Mouse (Mus musculus): ENCODE measurements at regions not wholly inside any gene's neighbourhood (a gene's known extent, or its start where the extent isn't known, plus 50 kb on each side); places are given as distances from the start of the nearest gene placed in this dataset.
A peak's percentile ranks its signal among the peaks of the same experiment; 100 is the strongest.
"Not testable (repeated sequence)": the region's sequence is repeated elsewhere in the genome, so short reads cannot be mapped to it uniquely, and the experiment has no call there.

DNA sequence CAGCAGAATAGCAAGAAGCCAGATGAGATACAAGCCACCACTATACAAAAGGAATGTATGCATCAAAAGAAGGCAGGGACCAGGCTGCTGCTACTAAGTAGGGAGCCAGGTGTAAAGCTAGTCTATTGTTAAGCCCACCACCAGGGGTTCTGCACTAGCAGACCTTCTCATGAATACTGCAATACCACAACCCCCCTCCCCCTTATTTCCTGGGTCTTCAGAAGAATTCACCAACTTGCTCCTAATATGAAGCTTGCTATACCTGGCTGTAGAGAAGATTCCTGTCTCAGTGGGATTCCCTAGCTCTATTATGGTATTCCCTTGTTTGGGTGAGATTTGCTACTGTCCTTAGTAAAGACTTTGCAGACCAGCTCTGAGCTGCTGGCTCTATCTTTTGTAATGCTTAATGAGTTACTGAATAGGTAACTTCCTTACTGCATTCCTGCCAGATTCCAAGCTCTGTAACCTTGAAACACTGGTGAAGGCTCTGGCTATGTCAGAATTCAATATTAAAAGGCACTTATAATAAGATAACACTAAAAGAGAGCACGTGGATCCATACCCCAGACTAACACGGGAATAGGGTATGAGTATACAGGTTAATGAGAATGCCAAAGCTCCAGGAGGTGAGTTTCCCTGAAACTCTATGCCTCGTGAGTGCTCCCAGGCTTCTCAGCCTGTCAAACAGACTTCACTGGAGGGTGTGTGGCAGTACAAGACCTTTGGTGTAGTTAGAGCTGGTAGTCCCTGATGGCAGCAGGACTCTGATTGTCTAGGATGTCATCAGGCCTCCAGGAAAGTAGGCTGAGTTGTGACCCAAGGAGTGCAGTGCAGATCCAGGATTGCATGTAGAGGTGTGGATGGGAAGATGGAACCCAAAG lies 455.5 kb downstream of the Plxdc2 start:
- DNase-seq (ENCODE audit: low spot score); intact Hi-C loops (cut with DNase I): not testable (repeated sequence)

DNA sequence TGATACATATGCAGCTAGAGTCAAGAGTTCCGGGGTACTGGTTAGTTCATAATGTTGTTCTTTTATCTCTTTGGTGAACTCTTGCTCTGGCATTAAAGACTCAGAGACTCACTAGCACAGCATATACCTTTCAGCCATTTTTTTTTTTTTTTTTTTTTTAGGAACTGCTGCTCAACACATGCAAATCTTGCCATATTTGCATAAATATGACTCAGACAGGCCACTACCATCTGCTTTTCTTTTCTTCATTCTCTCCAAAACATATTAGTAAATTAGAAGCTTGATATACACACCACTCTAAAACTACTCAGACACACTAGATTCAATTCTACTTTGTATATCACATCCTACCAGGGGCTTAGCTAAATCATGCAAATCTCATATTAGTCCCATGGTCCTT lies 464.3 kb downstream of the Plxdc2 start:
- intact Hi-C loops (cut with DNase I), result no loop called here
- DNase-seq (ENCODE audit: low spot score), result no peak

DNA sequence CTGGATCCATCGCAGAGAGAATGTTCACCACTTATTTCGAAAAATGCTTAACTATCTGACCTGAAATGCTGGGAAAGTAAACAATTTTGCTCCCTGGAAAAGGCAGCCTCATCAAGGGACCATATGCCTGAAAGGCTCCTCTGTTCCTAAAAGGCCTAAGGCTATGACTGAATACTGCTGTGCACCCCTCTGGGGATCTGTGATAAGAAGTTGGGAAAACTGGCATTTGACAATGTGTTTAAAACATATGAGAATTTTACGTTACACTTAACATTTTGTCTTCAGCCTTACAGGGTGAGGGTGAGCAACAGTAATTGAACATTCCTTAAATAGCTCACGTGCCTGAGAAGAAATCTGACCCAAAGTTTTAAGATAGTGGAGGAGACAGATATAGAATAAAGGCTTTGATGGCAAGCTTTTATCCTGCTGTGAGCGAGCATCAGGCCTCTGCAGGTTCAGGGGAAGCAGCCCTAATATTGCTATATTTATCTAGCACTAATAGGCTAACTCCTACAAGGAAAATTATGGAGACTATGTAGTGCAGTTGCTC lies 468.7 kb downstream of the Plxdc2 start:
- intact Hi-C loops (cut with DNase I), result no loop called here
- DNase-seq (ENCODE audit: low spot score), result no peak

DNA sequence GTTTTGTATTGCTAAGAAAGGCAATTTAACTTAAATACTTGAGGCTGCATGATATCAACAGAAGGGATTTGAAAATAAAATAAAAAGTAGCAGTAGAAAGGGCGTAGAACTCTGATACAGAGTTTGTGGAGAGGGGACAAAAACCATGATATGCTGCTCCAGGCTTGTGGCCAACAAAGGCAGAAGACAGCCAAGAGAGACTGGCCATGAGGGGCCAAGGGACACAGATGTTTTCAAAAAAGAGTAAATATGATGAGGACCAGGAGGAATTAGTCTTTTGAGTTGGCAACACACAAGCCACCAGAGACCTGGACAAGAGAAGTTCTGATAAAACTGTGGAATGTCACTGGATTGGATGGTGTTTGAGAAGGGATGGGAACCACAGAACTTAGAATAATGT lies 471.2 kb downstream of the Plxdc2 start:
- intact Hi-C loops (cut with DNase I), result no loop called here
- DNase-seq (ENCODE audit: low spot score), result peak; percentile 29

DNA sequence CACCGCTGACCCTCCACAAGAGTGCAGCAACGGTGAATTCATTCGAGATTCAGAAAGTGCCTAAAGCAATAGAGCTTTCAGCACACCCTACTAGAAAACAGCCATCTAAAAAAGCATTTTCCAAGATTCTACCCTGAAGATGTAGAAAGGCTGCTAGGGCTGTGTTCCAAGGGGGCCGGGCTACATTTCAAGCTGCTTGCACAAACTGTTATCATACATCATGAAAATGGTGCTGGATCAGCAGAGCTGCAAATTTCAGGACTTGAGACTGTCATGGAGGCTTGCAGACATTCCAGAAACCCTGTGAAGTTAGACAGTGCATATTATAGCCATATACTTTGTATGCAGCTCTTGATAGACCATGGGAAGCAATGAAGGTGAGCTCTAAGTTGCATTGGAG lies 479.9 kb downstream of the Plxdc2 start:
- intact Hi-C loops (cut with DNase I), result no loop called here
- no peak for DNase-seq (ENCODE audit: low spot score)

DNA sequence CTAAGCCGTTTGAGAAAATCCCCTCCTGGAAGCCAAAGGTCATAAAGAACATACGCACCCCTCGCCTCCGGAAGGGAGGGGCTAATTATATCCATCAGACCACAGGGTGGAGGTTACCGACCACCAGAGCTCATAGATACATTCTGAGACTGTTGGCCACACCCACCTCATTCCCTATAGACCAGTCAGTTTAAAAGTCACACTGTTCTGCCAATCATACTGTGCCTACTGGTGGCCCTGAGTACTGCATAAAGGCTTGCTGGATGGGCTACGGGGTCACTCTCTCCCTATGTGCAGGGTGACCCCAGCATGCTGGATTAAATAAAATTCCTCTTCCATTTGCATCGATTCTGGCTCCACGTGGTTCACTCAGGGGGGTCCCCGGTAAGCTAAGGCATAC lies 482.6 kb downstream of the Plxdc2 start:
- intact Hi-C loops (cut with DNase I), result no loop called here
- DNase-seq (ENCODE audit: low spot score), result no peak

DNA sequence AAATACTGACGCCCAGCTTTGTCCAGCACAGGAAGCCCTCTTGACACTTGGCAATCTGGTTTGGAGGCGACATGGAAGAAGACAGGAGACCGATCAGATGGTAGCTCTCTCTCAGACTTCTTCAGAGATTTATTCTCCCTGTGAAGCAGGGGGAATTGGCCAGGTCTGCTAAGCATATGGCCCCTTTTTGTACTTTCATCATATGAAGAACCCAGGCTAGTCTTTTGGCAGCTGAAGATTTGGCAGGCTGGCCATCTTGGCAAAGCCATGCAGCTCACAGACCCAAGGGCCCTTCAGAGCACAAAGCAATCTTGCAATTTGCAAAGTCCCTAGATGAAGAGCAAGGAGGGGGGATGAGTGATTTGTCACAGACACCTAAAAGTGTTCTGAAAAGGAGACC lies 493.8 kb downstream of the Plxdc2 start:
- peak; percentile 50 for DNase-seq (ENCODE audit: low spot score)
- intact Hi-C loops (cut with DNase I), result no loop called here

DNA sequence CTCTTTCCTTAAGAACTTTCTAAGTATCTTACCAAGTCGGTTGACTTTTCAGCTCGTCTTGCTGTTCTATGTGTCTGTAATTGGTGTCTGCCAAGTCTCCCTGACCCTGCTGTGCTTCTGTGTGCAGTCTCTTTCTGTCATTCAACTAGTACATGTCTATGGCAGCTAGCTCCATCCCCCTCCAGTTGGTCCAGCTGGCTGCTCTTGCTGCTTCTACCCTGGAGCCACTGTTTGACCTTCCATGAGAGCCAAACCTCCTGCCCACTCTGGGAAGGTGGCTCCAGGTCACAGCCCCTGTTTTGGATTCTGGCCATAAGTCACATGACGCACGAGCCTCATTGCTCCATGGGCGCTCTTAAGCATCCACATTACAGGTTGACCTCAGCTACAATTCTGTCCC lies 504.0 kb downstream of the Plxdc2 start:
- intact Hi-C loops (cut with DNase I), result no loop called here
- DNase-seq (ENCODE audit: low spot score), result no peak

DNA sequence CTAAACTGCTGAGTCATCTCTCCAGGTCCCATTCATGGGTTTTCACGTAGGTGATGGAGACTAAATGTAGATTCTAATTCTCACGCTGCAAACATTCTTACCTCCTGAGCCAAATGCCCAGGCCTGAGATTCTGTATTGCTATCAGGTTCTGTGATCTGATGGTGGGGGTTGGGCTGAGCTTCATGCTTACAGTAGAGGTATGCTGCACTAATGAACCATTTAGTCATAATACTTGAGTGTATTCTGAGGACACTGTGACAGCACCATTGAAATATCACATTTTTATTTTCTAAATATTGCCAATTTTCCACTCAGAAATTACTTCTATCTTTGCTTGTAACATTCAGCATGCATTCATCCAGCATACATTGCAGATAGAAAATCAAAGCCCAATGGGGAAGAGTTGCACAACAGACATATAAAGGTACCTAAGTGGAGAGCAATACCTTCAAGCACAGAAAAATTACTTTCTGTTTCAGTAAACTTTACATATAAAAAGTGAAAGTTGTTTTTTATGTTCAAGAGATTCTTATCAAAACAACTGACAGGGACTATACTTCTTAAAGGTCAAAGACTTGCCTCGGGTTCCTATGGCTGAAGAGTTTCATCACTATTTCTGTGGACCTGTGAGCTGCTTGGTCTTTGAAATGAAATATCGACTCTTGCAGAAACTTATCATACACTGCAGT lies 510.2 kb downstream of the Plxdc2 start:
- intact Hi-C loops (cut with DNase I), result no loop called here
- no peak for DNase-seq (ENCODE audit: low spot score)

DNA sequence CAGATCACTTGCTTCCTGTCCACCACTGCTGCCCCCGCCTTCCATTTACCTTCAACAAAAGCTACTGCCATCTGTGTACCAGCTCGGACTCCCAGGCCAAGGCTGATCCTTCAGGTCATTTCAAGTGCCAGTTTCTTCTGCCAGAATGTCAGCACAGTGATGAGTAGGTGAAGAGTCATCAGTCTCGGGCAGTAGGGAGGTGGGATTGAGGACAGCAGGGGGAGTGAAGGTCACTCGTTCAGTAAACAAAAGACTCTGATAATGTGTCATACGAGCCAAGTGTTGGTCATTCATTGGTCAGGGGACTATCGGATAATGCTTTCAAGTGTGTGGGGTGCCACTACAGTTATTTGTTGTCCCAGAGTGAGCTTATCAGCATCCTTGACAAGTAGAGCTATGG lies 536.3 kb downstream of the Plxdc2 start:
- intact Hi-C loops (cut with DNase I), result not testable (repeated sequence)
- peak; percentile 2 for DNase-seq (ENCODE audit: low spot score)

DNA sequence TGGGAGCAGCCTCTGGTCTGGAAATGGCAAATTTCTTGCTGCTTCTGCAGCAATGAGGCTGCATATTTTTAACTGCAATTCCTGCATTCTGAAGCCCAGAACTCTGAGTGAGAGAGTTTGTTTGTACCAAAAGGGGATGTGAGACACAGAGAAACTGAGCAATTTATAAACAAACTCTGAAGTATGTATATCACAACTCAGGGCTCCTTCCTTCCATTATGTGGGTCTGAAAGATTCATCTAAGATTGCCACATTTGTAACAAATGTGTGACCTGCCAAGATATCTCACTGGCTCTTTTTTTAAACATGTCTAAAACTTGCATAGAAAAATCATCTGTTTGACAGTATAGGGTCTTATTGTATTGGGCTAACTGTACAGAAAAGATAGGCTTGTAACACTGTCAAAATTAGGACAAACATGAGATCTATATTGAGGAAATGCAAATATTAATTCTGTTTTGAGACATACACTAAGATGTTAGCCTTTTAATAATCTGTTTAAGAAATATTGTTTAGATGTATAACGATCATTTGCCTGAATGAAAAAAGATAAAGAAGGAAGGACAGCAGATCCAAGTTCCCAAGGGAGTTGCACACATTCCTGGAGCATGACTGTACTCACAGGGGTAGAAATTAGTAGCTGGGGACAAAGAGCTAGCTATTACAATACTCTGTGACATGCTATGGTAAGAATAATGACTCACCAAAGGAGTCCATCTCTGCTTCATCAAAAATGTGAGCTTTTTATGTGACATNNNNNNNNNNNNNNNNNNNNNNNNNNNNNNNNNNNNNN lies 553.3 kb downstream of the Plxdc2 start:
- no peak for DNase-seq (ENCODE audit: low spot score)

DNA sequence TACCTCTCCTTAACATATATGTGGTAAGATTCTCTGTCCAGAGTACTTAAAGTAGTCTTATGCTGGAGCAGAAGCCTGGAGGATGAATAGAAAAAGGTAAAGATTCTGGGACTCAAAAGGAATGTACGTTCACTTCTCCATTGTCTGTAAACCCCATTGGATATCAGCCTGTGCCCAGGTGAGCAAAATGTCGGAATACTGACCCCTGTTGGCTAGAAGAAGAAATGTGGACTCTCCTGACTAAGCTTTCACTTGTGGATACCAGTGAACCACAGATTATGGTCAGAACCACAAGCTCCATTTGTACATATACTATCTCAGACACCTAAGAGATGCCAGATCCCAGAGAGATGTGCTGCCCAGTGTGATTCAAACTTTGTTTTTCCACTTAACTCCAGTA lies 558.5 kb downstream of the Plxdc2 start:
- no peak for DNase-seq (ENCODE audit: low spot score)
- intact Hi-C loops (cut with DNase I), result loop anchor here (5.0 kb wide), 1 partner anchor 557 kb away; the partner anchor contains the start of gene Plxdc2

More for the DNA sequence above, 553.3 kb downstream of the Plxdc2 start:
- intact Hi-C loops (cut with DNase I), result no loop called here

DNA sequence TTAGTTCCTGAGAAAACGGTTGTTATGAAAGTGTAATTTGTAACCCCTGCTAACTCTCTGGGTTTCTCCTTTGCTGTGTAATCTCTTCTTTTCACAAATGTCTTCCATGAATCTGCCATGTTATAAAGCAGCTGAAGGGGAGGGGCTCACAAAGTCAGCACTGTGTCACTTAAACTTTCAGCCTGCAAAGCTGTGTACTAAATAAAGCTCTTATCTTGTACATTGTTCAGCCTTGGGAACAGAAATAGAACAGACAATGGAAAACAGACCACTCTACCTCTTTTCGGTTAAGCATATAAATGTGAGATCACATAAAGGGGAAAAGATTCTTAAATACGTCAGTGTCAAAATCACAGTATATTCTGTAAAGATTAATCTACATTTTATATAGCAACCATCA lies 573.9 kb downstream of the Plxdc2 start:
- intact Hi-C loops (cut with DNase I), result no loop called here
- no peak for DNase-seq (ENCODE audit: low spot score)

DNA sequence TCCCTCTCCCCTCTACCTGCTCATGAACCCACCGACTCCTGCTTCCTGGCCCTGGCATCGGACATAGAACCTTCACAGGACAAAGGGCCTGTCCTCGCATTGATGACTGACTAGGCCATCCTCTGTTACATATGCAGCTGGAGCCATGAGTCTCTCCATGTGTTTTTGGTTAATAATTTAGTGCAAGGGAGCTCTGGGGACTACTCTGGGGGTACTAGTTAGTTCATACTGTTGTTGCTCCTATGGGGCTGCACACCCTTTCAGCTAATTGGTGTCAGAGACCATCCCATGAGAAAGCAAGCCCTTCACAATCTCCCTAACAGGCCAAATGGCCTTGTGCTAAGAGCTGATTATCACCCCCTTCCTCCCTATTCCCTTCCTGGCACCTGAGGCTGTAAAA lies 603.3 kb downstream of the Plxdc2 start:
- intact Hi-C loops (cut with DNase I), result no loop called here

DNA sequence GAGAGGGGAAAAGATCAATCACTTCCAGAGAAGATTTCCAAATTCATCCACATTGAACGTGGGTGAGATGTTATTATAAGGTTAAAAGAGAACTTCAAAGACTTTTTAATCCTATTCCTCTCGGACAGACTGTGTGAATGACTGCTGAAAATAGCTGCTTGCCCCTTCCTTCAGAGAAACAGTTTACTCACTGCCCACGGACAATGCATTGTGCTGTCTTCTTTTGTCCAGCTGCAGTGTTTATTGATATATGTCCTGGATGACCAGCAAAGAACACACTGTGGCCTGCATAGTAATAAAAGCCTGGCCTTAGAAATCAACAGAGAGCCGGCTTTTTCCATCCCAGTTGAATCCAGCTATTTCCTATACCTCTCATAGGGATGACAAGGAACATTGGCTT lies 621.3 kb downstream of the Plxdc2 start:
- intact Hi-C loops (cut with DNase I), result no loop called here
- no peak for DNase-seq (ENCODE audit: low spot score)

More for the DNA sequence above, 603.3 kb downstream of the Plxdc2 start:
- DNase-seq (ENCODE audit: low spot score), result no peak

DNA sequence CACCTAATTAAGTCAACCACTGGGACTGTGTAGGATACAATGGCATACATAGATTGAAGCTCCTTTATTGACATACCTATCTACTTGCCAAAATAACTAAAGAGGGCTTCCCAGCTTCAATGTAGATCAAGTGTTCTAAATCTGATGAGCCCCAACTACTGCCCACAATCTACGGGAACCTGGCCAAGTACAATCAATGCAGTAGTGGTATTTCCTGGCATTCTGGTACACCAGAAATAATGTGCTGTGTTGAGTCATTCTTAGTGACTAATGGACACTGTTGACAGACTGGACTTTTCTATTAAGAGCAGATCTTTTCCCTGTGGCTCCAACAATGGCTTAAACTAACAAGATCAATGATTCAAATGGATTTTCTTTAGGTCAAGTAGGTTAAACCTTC lies 626.7 kb downstream of the Plxdc2 start:
- intact Hi-C loops (cut with DNase I), result no loop called here
- DNase-seq (ENCODE audit: low spot score), result no peak

DNA sequence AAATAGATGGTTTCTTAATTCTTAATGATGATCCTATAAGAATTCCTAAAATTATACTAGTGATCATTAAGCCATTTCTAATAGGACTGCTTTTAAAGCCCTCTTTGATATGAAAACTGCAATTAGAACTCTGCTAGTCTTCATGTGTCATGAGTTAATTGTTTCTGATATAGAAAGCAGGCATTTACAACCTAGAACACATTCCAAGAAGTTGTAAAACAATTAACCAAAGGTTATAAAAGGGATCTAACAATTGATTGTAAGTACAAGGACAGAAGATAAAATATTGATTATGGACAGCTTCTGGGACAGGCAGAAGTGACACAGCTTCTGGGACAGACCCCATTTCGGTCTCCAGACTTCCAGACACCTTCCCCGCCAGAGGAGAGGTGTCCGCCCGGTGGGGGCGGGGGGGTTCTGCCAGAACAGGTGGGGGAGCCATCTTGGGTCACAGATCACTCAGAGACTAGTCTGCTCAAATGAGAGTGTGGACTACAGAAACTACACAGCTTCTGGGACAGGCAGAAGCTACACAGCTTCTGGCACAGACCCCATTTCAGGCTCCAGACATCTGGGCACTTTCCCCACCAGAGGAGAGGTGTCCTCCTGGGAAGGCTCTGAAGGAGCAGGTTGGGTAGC lies 627.6 kb downstream of the Plxdc2 start:
- intact Hi-C loops (cut with DNase I), result no loop called here
- no peak for DNase-seq (ENCODE audit: low spot score)

All from heart, postnatal 25 days (tissue).